Mouse (Mus musculus): ENCODE data around the gene Zfp667. TPM values are rescaled to one million over a fixed set of nuclear protein-coding genes. Genes with fewer than 3 reads are reported as not detected.
"Not testable (repeated sequence)": the region's sequence is repeated elsewhere in the genome, so short reads cannot be mapped to it uniquely, and the experiment has no call there.

The Zfp667 gene
- polyA plus RNA-seq, 1 experiment from 2014 or later, result 1.1 TPM

GRCm38 (mm10) chr7:6286921-6287531 lies 647 bp downstream of the Zfp667 start:
- Histone ChIP-seq H3K27ac (ENCODE audit: low read depth) (no peak overlapping the region), H3K9ac (replicated peaks) (peak overlapping the region; percentile 46), H3K27me3 (ENCODE audit: insufficient read depth, low read length) (no peaks in the 10 kb centered on the region), H3K9me3 (ENCODE audit: low read length) (no peaks in the 10 kb centered on the region), H3K4me2 (ENCODE audit: low read depth, low read length) (peak overlapping the region; percentile 89), H3K4me1 (ENCODE audit: insufficient read depth) (peaks cover 4% of the 10 kb centered on the region), H3K36me3 (replicated peaks; ENCODE audit: insufficient read depth, low read length) (no peaks in the 10 kb centered on the region; the same call in 1 of the 2 replicates), H3K4me3 (ENCODE audit: low read depth, low read length) (peak overlapping the region; percentile 61)
- 29% methylated on average over 15 of the region's 15 CpGs for WGBS (ENCODE audit: insufficient replicate concordance)
- no peak for TF ChIP-seq EP300 (IDR thresholded peaks at IDR 0.05; ENCODE audit: low read depth)
- no peak for TF ChIP-seq CTCF (IDR thresholded peaks at IDR 0.05; ENCODE audit: low read depth)
- peak; percentile 4; the same call in 1 of the 2 replicates for ATAC-seq
- peak; percentile 24 for DNase-seq

- WGBS (ENCODE audit: insufficient replicate concordance), result 87% methylated on average over 4 of the region's 6 CpGs
- H3K9ac ChIP-seq (replicated peaks); H3K9me3 ChIP-seq (ENCODE audit: low read length); H3K4me2 ChIP-seq (ENCODE audit: low read depth, low read length); ATAC-seq; H3K4me3 ChIP-seq (ENCODE audit: low read depth, low read length); H3K27me3 ChIP-seq (ENCODE audit: insufficient read depth, low read length); DNase-seq; H3K27ac ChIP-seq (ENCODE audit: low read depth); H3K36me3 ChIP-seq (replicated peaks; ENCODE audit: insufficient read depth, low read length); H3K4me1 ChIP-seq (ENCODE audit: insufficient read depth): not testable (repeated sequence)
Observed at GRCm38 (mm10) chr7:6291121-6291520, 4.7 kb downstream of the Zfp667 start.

GRCm38 (mm10) chr7:6300796-6301195 lies 14.4 kb downstream of the Zfp667 start:
- WGBS (ENCODE audit: insufficient replicate concordance), result 81% methylated on average over 11 of the region's 11 CpGs
- H3K9me3 ChIP-seq (ENCODE audit: low read length); H3K9ac ChIP-seq (replicated peaks); H3K4me2 ChIP-seq (ENCODE audit: low read depth, low read length); H3K27me3 ChIP-seq (ENCODE audit: insufficient read depth, low read length); DNase-seq; H3K27ac ChIP-seq (ENCODE audit: low read depth); ATAC-seq; H3K4me3 ChIP-seq (ENCODE audit: low read depth, low read length); H3K4me1 ChIP-seq (ENCODE audit: insufficient read depth); H3K36me3 ChIP-seq (replicated peaks; ENCODE audit: insufficient read depth, low read length): not testable (repeated sequence)

GRCm38 (mm10) chr7:6330458-6331232 lies 44.3 kb downstream of the Zfp667 start:
- Histone ChIP-seq H3K9ac (replicated peaks) (peak overlapping the region; percentile 57), H3K4me2 (ENCODE audit: low read depth, low read length) (peak overlapping the region; percentile 75), H3K27me3 (ENCODE audit: insufficient read depth, low read length) (no peaks in the 10 kb centered on the region), H3K36me3 (replicated peaks; ENCODE audit: insufficient read depth, low read length) (no peaks in the 10 kb centered on the region), H3K27ac (ENCODE audit: low read depth) (0 out of 2 replicates have a peak overlapping the region, but pooled peaks have one; percentile 5), H3K9me3 (ENCODE audit: low read length) (no peaks in the 10 kb centered on the region), H3K4me1 (ENCODE audit: insufficient read depth) (peaks cover 5% of the 10 kb centered on the region), H3K4me3 (ENCODE audit: low read depth, low read length) (peak overlapping the region; percentile 53)
- WGBS (ENCODE audit: insufficient replicate concordance), result 17% methylated on average over 23 of the region's 23 CpGs
- peak; percentile 60 for ATAC-seq
- TF ChIP-seq CTCF (IDR thresholded peaks at IDR 0.05; ENCODE audit: low read depth) (no peak), EP300 (IDR thresholded peaks at IDR 0.05; ENCODE audit: low read depth) (no peak)
- no peak for DNase-seq

GRCm38 (mm10) chr7:6331233-6331956 lies 45.0 kb downstream of the Zfp667 start, which contains the start of gene Zfp583:
TSS of gene Zfp583 (minus strand) at chr7:6331285.
- ATAC-seq (peak; percentile 96), DNase-seq (peak; percentile 74)
- Histone ChIP-seq H3K4me1 (ENCODE audit: insufficient read depth) (peaks cover 5% of the 10 kb centered on the region), H3K9ac (replicated peaks) (peak within 1 kb of the TSS; percentile 57), H3K27ac (ENCODE audit: low read depth) (0 out of 2 replicates have a peak within 1 kb of the TSS, but pooled peaks have one; percentile 5), H3K4me2 (ENCODE audit: low read depth, low read length) (peak within 1 kb of the TSS; percentile 75), H3K36me3 (replicated peaks; ENCODE audit: insufficient read depth, low read length) (no peaks in the 10 kb centered on the region), H3K27me3 (ENCODE audit: insufficient read depth, low read length) (no peaks in the 10 kb centered on the region), H3K9me3 (ENCODE audit: low read length) (no peaks in the 10 kb centered on the region), H3K4me3 (ENCODE audit: low read depth, low read length) (peak within 1 kb of the TSS; percentile 53)
- TF ChIP-seq EP300 (IDR thresholded peaks at IDR 0.05; ENCODE audit: low read depth), result no peak
- no peak for TF ChIP-seq CTCF (IDR thresholded peaks at IDR 0.05; ENCODE audit: low read depth)
- WGBS (ENCODE audit: insufficient replicate concordance), result 7% methylated on average over 28 of the region's 31 CpGs

DNA sequence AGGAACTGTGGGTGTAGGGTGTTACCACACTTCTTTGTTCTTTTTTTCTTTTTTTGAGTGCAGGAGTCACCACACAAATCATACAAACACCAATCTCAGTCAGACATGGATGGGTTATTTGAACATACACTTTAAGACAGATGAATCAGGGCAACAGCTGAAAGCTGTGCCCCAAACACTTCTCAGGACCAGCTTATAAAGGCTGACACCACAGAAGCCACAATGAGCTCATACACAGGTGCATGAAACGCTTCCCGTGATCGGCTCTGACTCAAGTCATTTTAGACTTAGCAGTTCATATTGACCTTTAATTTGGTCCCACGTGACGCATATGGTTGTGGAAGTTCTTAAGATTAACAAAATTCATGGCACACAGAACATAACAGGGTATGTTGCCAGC lies 53.5 kb downstream of the Zfp667 start:
- H3K27me3 ChIP-seq (ENCODE audit: insufficient read depth, low read length), result no peaks in the 10 kb centered on the region
- no peak overlapping the region for H3K4me2 ChIP-seq (ENCODE audit: low read depth, low read length)
- no peak for DNase-seq
- no peak overlapping the region for H3K27ac ChIP-seq (ENCODE audit: low read depth)
- no peak overlapping the region for H3K9ac ChIP-seq (replicated peaks)
- WGBS (ENCODE audit: insufficient replicate concordance), result 69% methylated on average over 5 of the region's 5 CpGs
- ATAC-seq, result no peak
- H3K9me3 ChIP-seq (ENCODE audit: low read length), result no peaks in the 10 kb centered on the region
- H3K36me3 ChIP-seq (replicated peaks; ENCODE audit: insufficient read depth, low read length), result no peaks in the 10 kb centered on the region
- H3K4me3 ChIP-seq (ENCODE audit: low read depth, low read length), result no peak overlapping the region
- TF ChIP-seq EP300 (IDR thresholded peaks at IDR 0.05; ENCODE audit: low read depth) (no peak), CTCF (IDR thresholded peaks at IDR 0.05; ENCODE audit: low read depth) (no peak)
- H3K4me1 ChIP-seq (ENCODE audit: insufficient read depth), result 0 out of 2 replicates have a peak, but pooled peaks cover 7% of the 10 kb centered on the region
